Mouse (Mus musculus) heart, adult 2 months (tissue): ENCODE measurements around the gene Crabp2. TPM values are rescaled to one million over a fixed set of nuclear protein-coding genes. Genes with fewer than 3 reads are reported as not detected.
"Not testable (repeated sequence)": the region's sequence is repeated elsewhere in the genome, so short reads cannot be mapped to it uniquely, and the experiment has no call there.

Source experiments
- DNase-seq, 2 experiments: peaks; one replicate each; pipeline ENCODE4 v3.0.0; 2021
- H3K27ac ChIP-seq: fragments of 200-600 bp; 2 replicates; pipeline ENCODE4 v1.8.1; 2022
- H3K27me3 ChIP-seq: fragments of 200-500 bp; 2 replicates; pipeline ENCODE4 v1.6.1; 2012; ENCODE audit warnings: mild to moderate bottlenecking, low read length, inconsistent platforms, mixed read lengths; ENCODE audit not compliant: control insufficient read depth, insufficient read depth
- H3K36me3 ChIP-seq: fragments of 200-500 bp; 2 replicates; pipeline ENCODE4 v1.6.1; 2012; ENCODE audit warnings: low read length, inconsistent platforms; ENCODE audit not compliant: control insufficient read depth, insufficient read depth
- H3K4me1 ChIP-seq: fragments of 200-500 bp; 2 replicates; pipeline ENCODE4 v1.6.1; 2011; ENCODE audit warnings: low read length; ENCODE audit not compliant: control insufficient read depth, insufficient read depth
- H3K4me3 ChIP-seq: fragments of 200-600 bp; 2 replicates; pipeline ENCODE4 v1.8.1; 2022
- H3K79me2 ChIP-seq: fragments of 200-500 bp; replicated peaks from 2 replicates; pipeline ENCODE4 v1.6.1; 2012; ENCODE audit warnings: mild to moderate bottlenecking, inconsistent platforms, low read length, moderate library complexity, mixed read lengths; ENCODE audit not compliant: control insufficient read depth, insufficient read depth
- H3K9ac ChIP-seq: fragments of 200-500 bp; 2 replicates; pipeline ENCODE4 v1.6.1; 2012; ENCODE audit warnings: low read depth, mild to moderate bottlenecking, control low read depth, inconsistent platforms, low read length, mixed read lengths
- CTCF ChIP-seq: fragments of 200-600 bp; IDR thresholded peaks from 2 replicates; pipeline ENCODE4 v1.8.1; 2022; ENCODE audit warnings: antibody characterized with exemption, mild to moderate bottlenecking, moderate library complexity
- EP300 ChIP-seq: fragments of 200-500 bp; IDR thresholded peaks from 2 replicates; pipeline ENCODE4 v1.6.1; 2011; ENCODE audit warnings: low read depth, low read length, control low read depth; ENCODE audit not compliant: insufficient read depth
- POLR2A ChIP-seq: fragments of 200-500 bp; IDR thresholded peaks from 2 replicates; pipeline ENCODE4 v1.6.1; 2011; ENCODE audit warnings: mild to moderate bottlenecking, low read depth, low read length, control low read depth; ENCODE audit not compliant: insufficient read depth
- WGBS: fragments of 180-500 bp; shearing (Covaris S2); methylation state at CpG from one replicate; pipeline ENCODE4 v1.1.7; 2018; 5-methylcytosine and 5-hydroxymethylcytosine counted together
- intact Hi-C: fragments of 180-260 bp; cut with DNase I; formaldehyde crosslinking; loops from one replicate; pipeline ENCODE4 v1.15.1; 2025
- long read RNA-seq: library from polyadenylated mRNA; stranded (forward); transcript quantifications from one replicate; pipeline ENCODE4 v2.0.0, GENCODE M21; 2021
- polyA plus RNA-seq: library from polyadenylated mRNA; depleted of rRNA; stranded (reverse); fragments of >200 nt; gene quantifications from 2 replicates; pipeline ENCODE4 v1.2.3, GENCODE M21; 2012; rRNA removed
- total RNA-seq, 2 experiments: library from RNA; stranded (reverse); gene quantifications; 2 replicates each; pipeline ENCODE4 v1.2.3; 2021

Crabp2 gene
- under 1 TPM in 1 of 2 experiments, not detected in 1; 0.25 TPM for total RNA-seq
- not detected in 2 replicates for polyA plus RNA-seq
- long read RNA-seq: 0 reads

DNA sequence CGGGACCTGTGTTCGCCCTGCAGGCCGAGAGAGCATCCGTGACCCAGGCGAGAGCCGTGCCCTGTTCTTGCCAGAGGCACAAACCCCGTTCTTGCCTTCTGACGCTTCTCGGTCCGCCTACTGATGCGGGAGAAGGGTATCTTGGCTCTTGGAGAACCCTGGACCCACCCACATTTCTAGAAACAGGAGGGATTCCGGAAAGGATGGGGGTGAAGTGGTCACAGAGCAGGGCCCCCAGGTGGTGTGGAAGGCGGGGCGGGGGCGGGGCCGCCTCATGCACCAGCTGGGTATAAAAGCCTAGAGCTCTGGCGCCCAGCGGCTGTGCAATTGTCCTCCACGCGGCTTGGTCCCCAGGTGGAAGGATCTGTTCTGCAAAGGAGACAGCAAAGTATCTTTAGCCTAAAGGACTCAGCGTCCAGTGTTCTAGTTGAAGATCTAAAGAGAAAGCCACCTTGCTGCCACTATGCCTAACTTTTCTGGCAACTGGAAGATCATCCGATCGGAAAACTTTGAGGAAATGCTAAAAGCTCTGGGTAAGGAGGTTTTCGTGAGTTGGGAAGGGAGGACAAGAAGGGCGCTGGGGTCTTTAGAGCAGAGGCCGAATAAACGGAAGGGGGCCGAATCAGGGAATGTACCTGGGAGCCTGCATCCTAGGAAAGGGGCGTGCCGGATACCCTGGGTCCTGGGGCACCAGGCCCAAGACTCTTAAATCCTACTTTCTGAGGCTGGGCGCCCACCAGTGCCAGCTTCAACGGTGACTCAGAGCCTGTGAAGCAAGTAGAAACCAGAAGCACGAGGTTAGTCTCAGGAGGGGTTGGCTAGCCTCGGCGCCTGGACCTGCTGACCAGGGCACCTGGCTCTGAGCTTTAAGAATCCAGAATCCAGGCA is at the start of gene Crabp2:
Crabp2 (plus strand) TSS at position 289 of the 888 bp plus-strand sequence.
- WGBS: 5% methylated on average over 35 of the region's 35 CpGs
- no peak within 1 kb of the TSS for H3K9ac ChIP-seq
- TF ChIP-seq EP300 (no peak), CTCF (no peak), POLR2A (no peak)
- H3K27ac ChIP-seq: no peak within 1 kb of the TSS
- H3K36me3 ChIP-seq: no peaks in the 10 kb centered on the region
- H3K4me1 ChIP-seq: peaks cover 5% of the 10 kb centered on the region
- H3K4me3 ChIP-seq: no peak within 1 kb of the TSS
- intact Hi-C loops: no loop called here
- peaks cover 10% of the 10 kb centered on the region for H3K27me3 ChIP-seq
- no peaks in the 10 kb centered on the region for H3K79me2 ChIP-seq
- DNase-seq: no peak

DNA sequence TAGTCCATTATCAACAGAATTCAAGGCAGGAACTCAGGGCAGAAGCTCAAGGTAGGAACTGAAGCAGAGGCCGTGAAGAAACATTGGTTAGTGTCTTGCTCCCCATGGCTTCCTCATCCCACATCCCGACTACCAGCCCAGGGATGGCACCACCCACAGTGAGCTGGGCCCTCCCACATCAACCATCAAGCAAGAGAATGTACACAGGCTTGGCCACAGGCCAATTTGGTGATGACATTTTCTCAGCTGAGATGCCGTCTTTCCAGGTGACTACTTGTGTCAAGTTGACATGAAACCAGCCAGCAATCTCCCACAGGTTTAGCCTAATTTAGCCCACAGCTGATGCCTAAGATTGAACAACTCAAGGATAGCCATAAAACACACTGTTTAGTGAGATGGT is 49.2 kb upstream of the Crabp2 start:
- Histone ChIP-seq H3K27me3 (no peaks in the 10 kb centered on the region), H3K36me3 (no peaks in the 10 kb centered on the region), H3K27ac (no peak overlapping the region), H3K4me3 (no peak overlapping the region), H3K79me2 (no peaks in the 10 kb centered on the region), H3K9ac (no peak overlapping the region), H3K4me1 (no peaks in the 10 kb centered on the region)
- WGBS: 65% methylated on average over 3 of the region's 3 CpGs
- intact Hi-C loops: no loop called here
- TF ChIP-seq EP300: no peak
- no peak for TF ChIP-seq CTCF
- TF ChIP-seq POLR2A: no peak
- no peak for DNase-seq

DNA sequence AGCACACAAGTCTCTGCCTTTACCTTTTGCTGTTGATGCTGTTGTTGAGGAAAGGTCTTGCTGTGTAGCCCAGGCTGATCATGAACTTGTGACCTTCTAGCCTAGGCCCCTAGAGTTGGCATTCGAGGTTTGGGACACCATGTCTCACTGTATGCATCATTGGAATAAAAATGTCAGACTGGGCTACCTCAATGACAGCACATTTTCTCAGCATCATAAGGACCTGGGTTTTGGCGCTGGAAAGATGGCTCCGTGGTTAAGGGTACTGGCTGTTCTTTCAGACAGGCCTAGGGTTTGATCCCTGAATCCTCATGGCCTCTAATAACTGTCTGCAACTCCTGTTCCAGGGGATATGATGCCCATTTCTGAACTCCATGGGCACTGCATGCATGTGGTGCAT is 48.7 kb upstream of the Crabp2 start:
- H3K4me1 ChIP-seq: no peaks in the 10 kb centered on the region
- no peak for TF ChIP-seq CTCF
- TF ChIP-seq POLR2A: no peak
- TF ChIP-seq EP300: no peak
- intact Hi-C loops: no loop called here
- H3K9ac ChIP-seq: no peak overlapping the region
- 83% methylated on average over 3 of the region's 3 CpGs for WGBS
- no peaks in the 10 kb centered on the region for H3K79me2 ChIP-seq
- H3K36me3 ChIP-seq: no peaks in the 10 kb centered on the region
- no peak overlapping the region for H3K4me3 ChIP-seq
- DNase-seq: no peak
- no peak overlapping the region for H3K27ac ChIP-seq
- H3K27me3 ChIP-seq: no peaks in the 10 kb centered on the region

- TF ChIP-seq POLR2A: no peak
- no peak for TF ChIP-seq EP300
- TF ChIP-seq CTCF: no peak
- no peaks in the 10 kb centered on the region for H3K4me1 ChIP-seq
- H3K4me3 ChIP-seq: no peak overlapping the region
- H3K79me2 ChIP-seq: no peaks in the 10 kb centered on the region
- WGBS: 10% methylated on average over 1 of the region's 1 CpGs
- no peaks in the 10 kb centered on the region for H3K36me3 ChIP-seq
- intact Hi-C loops: no loop called here
- no peak overlapping the region for H3K9ac ChIP-seq
- no peak for DNase-seq
- no peaks in the 10 kb centered on the region for H3K27me3 ChIP-seq
- H3K27ac ChIP-seq: no peak overlapping the region
Measured at GRCm38 (mm10) chr3:87901036-87901624, 47.3 kb upstream of the Crabp2 start.

DNA sequence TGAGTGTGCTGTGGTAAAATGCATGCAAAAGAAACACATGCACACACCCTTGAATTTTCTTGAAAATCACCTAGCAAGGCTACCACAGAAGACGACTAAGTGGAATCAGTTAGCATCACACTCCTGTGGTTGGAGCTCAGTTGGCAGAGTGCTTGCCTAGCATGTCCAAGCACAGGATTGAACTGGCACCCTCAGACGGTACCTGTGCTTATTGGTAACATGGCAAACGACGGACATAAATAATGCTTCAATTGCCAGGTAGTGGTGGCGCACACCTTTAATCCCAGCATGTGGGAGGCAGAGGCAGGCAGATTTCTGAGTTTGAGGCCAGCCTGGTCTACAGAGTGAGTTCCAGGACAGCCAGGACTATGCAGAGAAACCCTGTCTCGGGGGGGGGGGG is 46.5 kb upstream of the Crabp2 start:
- H3K36me3 ChIP-seq, H3K27me3 ChIP-seq, DNase-seq, H3K4me1 ChIP-seq, H3K79me2 ChIP-seq, H3K9ac ChIP-seq, H3K27ac ChIP-seq, H3K4me3 ChIP-seq, intact Hi-C loops: not testable (repeated sequence)
- WGBS: 80% methylated on average over 6 of the region's 6 CpGs

DNA sequence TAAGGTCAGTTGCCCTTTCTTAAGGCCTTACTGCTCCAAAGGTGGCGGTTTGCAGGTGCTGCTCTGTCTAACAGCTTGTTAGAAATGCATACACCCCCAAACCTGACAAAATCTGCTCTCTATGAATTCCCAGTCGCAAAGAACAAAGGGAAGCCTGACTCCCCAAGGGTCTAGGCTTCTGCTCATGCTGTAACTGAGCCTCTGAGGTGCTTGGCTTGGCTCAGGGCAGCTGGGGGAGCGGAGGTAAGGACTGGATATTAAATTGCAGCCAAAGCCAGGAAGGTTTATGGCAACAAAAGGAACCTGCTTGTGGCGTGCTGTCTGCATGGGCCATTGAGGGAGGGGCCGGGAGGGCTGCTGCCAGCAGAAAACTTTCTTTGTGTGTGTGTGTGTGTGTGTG is 44.6 kb upstream of the Crabp2 start:
- Histone ChIP-seq H3K4me1 (peaks cover 11% of the 10 kb centered on the region), H3K4me3 (no peak overlapping the region), H3K9ac (no peak overlapping the region), H3K79me2 (peaks cover 2% of the 10 kb centered on the region; the same call in 1 of the 2 replicates), H3K27me3 (no peaks in the 10 kb centered on the region), H3K36me3 (no peaks in the 10 kb centered on the region), H3K27ac (no peak overlapping the region)
- no peak for DNase-seq
- TF ChIP-seq POLR2A: no peak
- no peak for TF ChIP-seq CTCF
- no peak for TF ChIP-seq EP300
- intact Hi-C loops: no loop called here
- WGBS: 71% methylated on average over 5 of the region's 5 CpGs
